Mouse (Mus musculus) bone marrow macrophage, adult 2 months (primary cell): ENCODE results near the gene Col8a2.

Experiments used
- CTCF ChIP-seq: IDR thresholded peaks from 2 replicates; pipeline ENCODE4 v1.5.1; 2012; ENCODE audit warnings: low read depth, mild to moderate bottlenecking, low read length, moderate library complexity
- POLR2A ChIP-seq: IDR thresholded peaks from 2 replicates; pipeline ENCODE4 v1.6.1; 2012; ENCODE audit warnings: mild to moderate bottlenecking, low read depth, low read length, borderline replicate concordance

- TF ChIP-seq CTCF (peak; percentile 70), POLR2A (no peak)
Observed at GRCm38 (mm10) chr4:126332358-126332757, 45.8 kb downstream of the Col8a2 start.
